Mouse (Mus musculus) testis, adult 2 months (tissue): ENCODE measurements around the gene Tub.

ENCODE experiments used
- CTCF ChIP-seq: fragments of 200-500 bp; IDR thresholded peaks from 2 replicates; pipeline ENCODE4 v1.5.1; 2012; ENCODE audit warnings: low read depth, mild to moderate bottlenecking, inconsistent platforms, low read length, moderate library complexity; ENCODE audit not compliant: control insufficient read depth, insufficient read depth, insufficient replicate concordance
- POLR2A ChIP-seq: fragments of 200-500 bp; IDR thresholded peaks from 2 replicates; pipeline ENCODE4 v1.6.1; 2012; ENCODE audit warnings: low read depth, mild to moderate bottlenecking, inconsistent platforms, low read length, moderate library complexity; ENCODE audit not compliant: control insufficient read depth

- TF ChIP-seq CTCF, result no peak
- no peak for TF ChIP-seq POLR2A
These were observed 122.2 kb downstream of the Tub start for GRCm38 (mm10) chr7:109072326-109072725.
